Mouse (Mus musculus): ENCODE results near the gene Clint1. TPM values are rescaled to one million over a fixed set of nuclear protein-coding genes. Genes with fewer than 3 reads are reported as not detected.

Clint1 gene
- polyA plus RNA-seq, 1 experiment from 2014 or later: 81.5 TPM

DNA sequence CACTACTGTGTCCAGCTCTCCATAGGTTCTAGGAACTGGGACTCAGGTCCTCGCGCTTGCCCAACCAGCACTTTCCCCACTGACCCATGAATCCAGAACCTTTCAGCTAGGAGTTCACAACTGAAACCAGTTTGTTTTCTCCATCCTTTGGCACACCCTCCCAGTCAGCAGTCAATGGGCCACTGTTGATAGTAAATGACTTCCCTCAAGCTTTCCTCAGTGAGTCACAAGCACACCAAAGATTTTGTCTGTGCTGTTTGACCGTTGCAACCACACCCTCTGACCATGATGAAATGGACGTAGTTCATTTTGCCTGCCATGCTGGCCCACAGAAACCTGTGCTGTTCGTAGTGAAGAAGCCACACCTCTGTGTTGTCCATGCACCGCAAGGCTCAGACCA lies 30.9 kb upstream of the Clint1 start:
- DNase-seq (ENCODE audit: low spot score): no peak
- Histone ChIP-seq H3K4me1 (no peaks in the 10 kb centered on the region), H3K27ac (no peak overlapping the region), H3K4me3 (no peak overlapping the region), H3K9me3 (replicated peaks) (no peaks in the 10 kb centered on the region), H3K36me3 (no peaks in the 10 kb centered on the region), H3K27me3 (ENCODE audit: low read depth, poor library complexity, severe bottlenecking) (no peaks in the 10 kb centered on the region)
- 94% methylated on average over 6 of the region's 6 CpGs for WGBS

DNA sequence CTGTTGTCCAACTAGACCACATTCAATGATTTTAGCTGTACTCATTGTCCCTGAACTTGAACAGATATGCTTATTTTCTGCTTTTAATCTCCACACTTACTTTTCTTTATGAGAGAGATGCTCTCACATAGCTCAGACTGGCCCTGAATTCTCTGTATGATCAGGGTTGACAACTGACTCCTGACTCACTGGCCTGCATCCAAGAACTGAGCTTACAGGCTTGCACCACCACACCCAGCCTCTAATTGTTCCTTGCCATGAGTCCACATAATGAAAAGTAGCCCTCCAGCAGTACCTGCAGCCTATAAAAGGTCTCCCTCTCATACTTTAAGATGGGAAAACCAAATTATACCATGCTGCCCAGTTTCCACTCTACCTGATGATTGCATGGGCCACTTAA lies 21.7 kb upstream of the Clint1 start:
- peaks cover 3% of the 10 kb centered on the region for H3K4me1 ChIP-seq
- H3K27me3 ChIP-seq (ENCODE audit: low read depth, poor library complexity, severe bottlenecking): no peaks in the 10 kb centered on the region
- no peak overlapping the region for H3K4me3 ChIP-seq
- no peak for DNase-seq (ENCODE audit: low spot score)
- H3K36me3 ChIP-seq: no peaks in the 10 kb centered on the region
- no peak overlapping the region for H3K27ac ChIP-seq
- H3K9me3 ChIP-seq (replicated peaks): no peaks in the 10 kb centered on the region

DNA sequence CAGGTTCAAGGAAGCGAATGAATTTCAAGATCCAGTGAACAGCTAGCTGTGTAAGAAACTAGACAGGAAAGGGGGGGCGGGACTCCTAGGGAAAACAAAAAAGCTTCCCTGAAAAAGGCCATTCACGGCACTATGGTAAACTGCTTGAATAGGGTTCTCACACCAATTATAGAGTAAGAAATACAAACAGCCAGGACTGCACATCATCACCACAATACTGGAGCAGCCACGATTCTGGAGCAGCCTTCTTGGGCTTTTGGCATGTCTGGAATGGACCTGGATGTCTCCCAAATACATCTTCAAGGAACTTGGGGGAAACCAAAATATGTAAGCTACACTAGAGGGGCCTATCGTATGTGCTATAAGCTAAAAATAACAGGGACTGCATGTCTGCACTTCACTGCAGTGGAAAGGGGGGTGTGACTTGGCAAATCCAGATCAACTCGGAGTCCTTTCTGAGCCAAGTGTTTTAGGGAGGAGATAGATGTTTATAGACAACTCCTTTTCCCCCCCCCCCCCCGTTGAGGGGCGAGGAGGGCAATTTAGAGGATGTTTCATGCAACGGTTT lies 21.0 kb upstream of the Clint1 start:
- WGBS: 86% methylated on average over 9 of the region's 9 CpGs
- Histone ChIP-seq H3K9me3 (replicated peaks) (no peaks in the 10 kb centered on the region), H3K4me3 (no peak overlapping the region), H3K27me3 (ENCODE audit: low read depth, poor library complexity, severe bottlenecking) (no peaks in the 10 kb centered on the region), H3K4me1 (peaks cover 11% of the 10 kb centered on the region), H3K36me3 (no peaks in the 10 kb centered on the region), H3K27ac (no peak overlapping the region)
- DNase-seq (ENCODE audit: low spot score): no peak

DNA sequence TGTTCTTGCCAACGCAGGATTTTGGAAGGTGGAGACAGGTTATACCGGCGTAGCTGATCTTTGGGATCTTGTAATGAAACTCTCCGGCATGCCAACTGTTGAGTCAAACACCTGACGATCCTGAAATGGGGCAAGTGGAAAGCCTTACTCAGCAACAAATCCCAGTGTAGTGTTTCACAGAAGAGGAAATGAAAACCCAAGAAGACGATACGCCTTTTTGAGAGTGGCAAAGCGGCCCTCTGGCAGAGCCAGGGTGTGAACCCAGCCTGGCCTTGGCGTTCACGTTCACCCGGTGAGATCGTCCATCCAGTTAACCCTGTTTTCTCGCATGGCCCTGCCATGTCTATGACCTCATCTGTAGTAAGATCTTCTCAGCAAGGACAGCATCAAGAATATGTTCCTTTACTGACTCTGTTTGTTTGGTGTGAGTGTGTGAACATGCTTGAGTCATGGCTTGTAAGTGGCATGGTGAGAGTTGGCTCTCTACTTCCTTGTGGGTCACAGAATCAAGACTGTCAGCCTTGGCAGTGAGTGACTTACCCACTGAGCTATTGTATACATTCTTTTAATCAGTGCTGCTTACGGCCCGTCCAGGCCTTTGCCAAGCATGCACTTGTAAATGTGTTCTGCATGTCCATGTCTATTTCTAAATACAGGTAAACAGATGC lies 20.2 kb upstream of the Clint1 start:
- 94% methylated on average over 15 of the region's 15 CpGs for WGBS
- H3K36me3 ChIP-seq: no peaks in the 10 kb centered on the region
- no peak overlapping the region for H3K27ac ChIP-seq
- no peaks in the 10 kb centered on the region for H3K9me3 ChIP-seq (replicated peaks)
- no peak for DNase-seq (ENCODE audit: low spot score)
- no peak overlapping the region for H3K4me3 ChIP-seq
- peaks cover 16% of the 10 kb centered on the region for H3K4me1 ChIP-seq
- no peaks in the 10 kb centered on the region for H3K27me3 ChIP-seq (ENCODE audit: low read depth, poor library complexity, severe bottlenecking)

DNA sequence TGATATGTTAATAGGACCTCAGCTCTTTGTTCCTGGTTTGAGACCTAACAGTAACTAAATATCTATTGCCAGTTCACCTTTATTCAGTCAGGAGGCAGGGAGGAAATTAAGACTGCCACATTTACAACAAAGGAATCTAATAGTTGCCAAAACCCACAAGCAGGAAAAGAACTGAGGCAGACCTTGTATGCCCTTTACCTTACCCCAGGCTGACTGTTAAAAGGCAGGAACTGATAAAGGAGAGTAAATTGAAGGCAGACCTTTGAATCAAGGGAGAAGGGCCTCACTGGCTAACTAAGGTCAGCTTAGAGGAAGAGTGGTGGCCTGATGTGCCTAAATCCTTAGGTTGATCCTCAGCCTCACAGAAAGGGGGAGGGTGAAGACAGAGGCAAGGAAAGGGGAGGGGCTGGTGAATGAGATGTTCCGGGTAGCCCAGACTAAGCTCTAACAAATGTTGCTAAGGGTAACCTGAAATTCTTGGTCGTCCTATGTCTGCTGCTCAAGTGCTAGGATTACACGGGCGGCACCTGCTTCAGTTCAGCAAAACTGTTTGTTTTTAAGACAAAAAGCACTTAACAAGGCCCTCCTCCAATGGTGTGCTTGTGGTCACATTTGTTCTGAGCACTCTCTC lies 16.1 kb upstream of the Clint1 start:
- no peak for DNase-seq (ENCODE audit: low spot score)
- WGBS: 30% methylated on average over 4 of the region's 4 CpGs
- peaks cover 21% of the 10 kb centered on the region for H3K4me1 ChIP-seq
- no peaks in the 10 kb centered on the region for H3K9me3 ChIP-seq (replicated peaks)
- no peaks in the 10 kb centered on the region for H3K27me3 ChIP-seq (ENCODE audit: low read depth, poor library complexity, severe bottlenecking)
- H3K36me3 ChIP-seq: no peaks in the 10 kb centered on the region
- no peak overlapping the region for H3K4me3 ChIP-seq
- H3K27ac ChIP-seq: peak overlapping the region; percentile 54; the same call in 1 of the 2 replicates

DNA sequence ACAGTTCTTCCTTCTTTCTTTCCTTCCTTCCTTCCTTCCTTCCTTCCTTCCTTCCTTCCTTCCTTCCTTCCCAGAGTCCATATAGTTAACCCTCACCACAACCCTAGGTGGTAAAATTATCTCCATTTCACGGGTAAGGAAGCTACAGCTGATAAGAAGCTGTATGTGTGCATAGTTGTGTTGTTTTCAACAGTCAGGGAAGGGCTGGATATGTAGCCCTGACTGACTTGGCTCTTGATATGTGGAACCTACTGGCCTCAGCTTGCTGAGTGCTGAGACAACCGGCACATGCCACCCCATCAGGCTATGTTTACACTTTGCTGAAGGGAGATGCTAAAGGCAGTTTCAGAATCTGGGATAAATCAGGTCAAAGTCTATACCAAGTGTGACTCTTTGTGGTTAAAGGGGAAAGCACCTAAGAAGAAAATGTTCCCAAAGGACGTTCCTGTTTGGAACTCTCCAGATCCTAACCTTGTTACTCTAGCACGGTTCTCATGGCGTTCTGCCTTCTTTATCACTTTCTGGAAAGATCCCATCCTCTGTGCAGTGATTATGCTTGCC lies 14.5 kb upstream of the Clint1 start:
- DNase-seq (ENCODE audit: low spot score): no peak
- peaks cover 21% of the 10 kb centered on the region for H3K4me1 ChIP-seq
- H3K9me3 ChIP-seq (replicated peaks): no peaks in the 10 kb centered on the region
- H3K27me3 ChIP-seq (ENCODE audit: low read depth, poor library complexity, severe bottlenecking): no peaks in the 10 kb centered on the region
- no peaks in the 10 kb centered on the region for H3K36me3 ChIP-seq
- WGBS: 85% methylated on average over 5 of the region's 5 CpGs
- H3K4me3 ChIP-seq: no peak overlapping the region
- no peak overlapping the region for H3K27ac ChIP-seq

DNA sequence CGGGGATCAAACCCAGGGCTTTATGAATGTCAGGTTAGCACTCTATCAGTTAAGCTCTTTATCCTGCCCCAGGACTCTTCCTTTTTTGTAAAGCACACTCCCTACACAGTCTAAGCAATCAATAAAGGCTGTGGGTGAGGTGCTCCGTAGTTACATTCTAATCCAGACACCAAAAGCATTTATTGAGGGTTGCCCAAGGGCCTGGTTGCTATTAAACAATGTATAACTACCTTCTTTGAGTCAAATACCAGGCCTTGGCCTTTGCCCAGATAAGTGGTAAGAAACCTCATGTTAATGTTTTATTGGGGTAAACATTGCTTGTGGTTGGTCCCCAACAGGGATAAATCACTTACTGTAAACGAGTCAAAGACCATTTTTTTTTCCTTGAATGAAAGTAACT lies 13.4 kb upstream of the Clint1 start:
- Histone ChIP-seq H3K4me3 (no peak overlapping the region), H3K36me3 (no peaks in the 10 kb centered on the region), H3K27ac (no peak overlapping the region), H3K27me3 (ENCODE audit: low read depth, poor library complexity, severe bottlenecking) (no peaks in the 10 kb centered on the region), H3K9me3 (replicated peaks) (no peaks in the 10 kb centered on the region), H3K4me1 (peaks cover 20% of the 10 kb centered on the region)
- no peak for DNase-seq (ENCODE audit: low spot score)
- 60% methylated on average over 3 of the region's 3 CpGs for WGBS

DNA sequence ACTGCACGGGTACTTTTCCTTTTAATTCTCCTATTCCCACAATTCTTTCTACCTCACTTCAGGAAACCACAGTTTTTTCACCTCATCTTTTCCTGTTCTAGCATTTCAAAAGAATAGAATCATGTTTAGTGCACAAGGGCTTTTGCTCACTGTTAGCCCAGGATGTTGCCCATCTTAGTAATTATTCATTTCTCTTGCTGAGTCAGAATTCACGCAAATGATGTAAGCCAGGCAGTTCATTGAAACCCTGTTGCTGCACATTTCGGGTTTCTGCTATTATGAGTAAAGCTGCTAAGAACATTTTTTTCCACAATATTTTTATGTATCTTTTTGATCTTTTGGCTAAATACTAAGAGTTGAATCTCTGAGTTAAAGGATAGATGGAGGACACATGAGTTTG lies 11.5 kb upstream of the Clint1 start:
- Histone ChIP-seq H3K9me3 (replicated peaks) (no peaks in the 10 kb centered on the region), H3K27ac (no peak overlapping the region), H3K4me1 (peaks cover 15% of the 10 kb centered on the region), H3K4me3 (no peak overlapping the region), H3K27me3 (ENCODE audit: low read depth, poor library complexity, severe bottlenecking) (no peaks in the 10 kb centered on the region), H3K36me3 (no peaks in the 10 kb centered on the region)
- no peak for DNase-seq (ENCODE audit: low spot score)
- WGBS: 89% methylated on average over 3 of the region's 3 CpGs

DNA sequence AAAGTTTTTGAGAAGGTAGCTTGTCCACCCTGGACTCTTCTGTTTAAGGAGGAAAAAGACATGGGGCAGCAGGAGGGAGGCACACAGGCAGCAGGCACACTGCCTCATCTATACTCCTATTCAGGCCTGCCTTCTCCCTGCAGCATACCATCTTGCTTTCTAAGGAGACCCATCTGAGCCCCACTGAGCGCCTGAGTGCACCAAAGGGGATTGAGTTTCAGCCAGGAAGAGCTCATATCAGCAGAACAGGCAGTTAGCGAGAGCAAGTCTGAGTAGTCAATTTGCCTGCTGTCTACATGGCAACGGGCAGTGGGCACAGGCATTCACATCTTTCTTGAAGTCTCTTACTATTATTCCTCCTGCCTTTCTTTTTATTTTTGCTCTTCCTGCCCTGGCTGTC lies 5.8 kb upstream of the Clint1 start:
- no peaks in the 10 kb centered on the region for H3K27me3 ChIP-seq (ENCODE audit: low read depth, poor library complexity, severe bottlenecking)
- DNase-seq (ENCODE audit: low spot score): no peak
- H3K4me1 ChIP-seq: peaks cover 5% of the 10 kb centered on the region; the same call in 1 of the 2 replicates
- no peak overlapping the region for H3K4me3 ChIP-seq
- 64% methylated on average over 3 of the region's 3 CpGs for WGBS
- H3K36me3 ChIP-seq: no peaks in the 10 kb centered on the region
- no peaks in the 10 kb centered on the region for H3K9me3 ChIP-seq (replicated peaks)
- no peak overlapping the region for H3K27ac ChIP-seq

DNA sequence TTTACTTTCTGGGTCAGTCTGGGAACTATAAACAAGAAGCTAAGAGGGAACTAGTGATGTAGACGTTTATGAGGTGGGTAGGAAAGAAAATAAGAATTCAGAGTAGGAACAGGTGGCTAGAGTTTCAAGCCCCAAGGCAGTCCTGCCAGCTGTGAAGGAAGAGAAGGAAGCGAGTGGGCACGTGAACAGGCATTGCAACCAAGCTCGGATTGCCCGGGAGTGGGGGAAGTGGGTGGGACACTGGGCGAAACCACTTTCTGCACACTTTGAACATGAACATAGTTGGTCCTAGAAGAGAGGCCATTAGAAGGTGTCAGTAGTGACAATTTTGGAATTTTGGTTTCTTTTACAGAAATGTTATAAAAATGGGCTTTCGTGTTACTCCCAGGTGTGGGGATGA lies 4.3 kb upstream of the Clint1 start:
- Histone ChIP-seq H3K27ac (no peak overlapping the region), H3K4me3 (no peak overlapping the region), H3K9me3 (replicated peaks) (no peaks in the 10 kb centered on the region), H3K27me3 (ENCODE audit: low read depth, poor library complexity, severe bottlenecking) (no peaks in the 10 kb centered on the region), H3K4me1 (peaks cover 5% of the 10 kb centered on the region; the same call in 1 of the 2 replicates), H3K36me3 (no peaks in the 10 kb centered on the region)
- DNase-seq (ENCODE audit: low spot score): no peak
- WGBS: 80% methylated on average over 7 of the region's 7 CpGs

DNA sequence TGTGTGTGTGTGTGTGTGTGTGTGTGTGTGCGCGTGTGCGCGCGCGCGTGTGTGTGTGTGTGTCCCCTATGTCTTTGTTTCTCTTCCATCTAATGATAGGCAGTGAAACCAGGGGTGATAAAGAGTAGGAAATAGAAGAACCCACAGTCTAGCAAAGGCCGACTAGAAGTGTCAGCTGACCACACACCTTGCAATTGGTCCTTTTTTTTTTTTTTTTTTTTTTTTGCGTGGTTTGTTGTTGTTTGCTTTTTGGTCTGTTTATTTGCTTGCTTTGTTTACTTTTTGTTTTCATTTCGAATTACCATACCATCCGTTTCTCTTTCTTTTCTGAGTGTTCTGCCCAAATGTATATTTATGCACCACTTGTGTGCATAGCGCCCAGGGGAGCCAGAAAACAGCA lies 3.6 kb upstream of the Clint1 start:
- Histone ChIP-seq H3K27ac (no peak overlapping the region), H3K36me3 (0 out of 2 replicates have a peak, but pooled peaks cover under 1% of the 10 kb centered on the region), H3K4me1 (peaks cover 11% of the 10 kb centered on the region; the same call in 1 of the 2 replicates), H3K4me3 (no peak overlapping the region), H3K27me3 (ENCODE audit: low read depth, poor library complexity, severe bottlenecking) (no peaks in the 10 kb centered on the region), H3K9me3 (replicated peaks) (no peaks in the 10 kb centered on the region)
- no peak for DNase-seq (ENCODE audit: low spot score)
- 87% methylated on average over 12 of the region's 12 CpGs for WGBS

DNA sequence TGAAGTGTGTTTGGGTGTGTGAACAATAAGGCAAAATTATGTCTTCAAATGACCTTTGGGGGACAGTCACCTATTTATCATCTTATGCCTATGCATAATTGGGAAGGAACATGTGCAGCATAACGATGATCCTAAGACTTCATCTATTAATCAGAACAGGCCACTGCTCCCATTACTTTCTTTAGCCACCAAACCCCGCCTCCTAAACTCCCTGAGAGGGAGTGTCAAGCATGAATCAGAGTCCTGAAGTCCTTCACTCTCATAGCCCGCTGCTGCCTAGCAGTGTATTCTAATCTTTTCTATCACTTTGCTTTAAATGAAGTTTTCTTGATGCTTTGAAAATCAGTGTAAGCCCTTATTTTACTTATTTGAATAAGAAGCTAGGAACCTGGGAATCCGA lies 2.6 kb upstream of the Clint1 start:
- DNase-seq (ENCODE audit: low spot score): no peak
- H3K4me1 ChIP-seq: peaks cover 11% of the 10 kb centered on the region; the same call in 1 of the 2 replicates
- peaks cover 9% of the 10 kb centered on the region for H3K36me3 ChIP-seq
- no peaks in the 10 kb centered on the region for H3K9me3 ChIP-seq (replicated peaks)
- no peaks in the 10 kb centered on the region for H3K27me3 ChIP-seq (ENCODE audit: low read depth, poor library complexity, severe bottlenecking)
- H3K27ac ChIP-seq: no peak overlapping the region
- no peak overlapping the region for H3K4me3 ChIP-seq
- WGBS: 82% methylated on average over 4 of the region's 4 CpGs

DNA sequence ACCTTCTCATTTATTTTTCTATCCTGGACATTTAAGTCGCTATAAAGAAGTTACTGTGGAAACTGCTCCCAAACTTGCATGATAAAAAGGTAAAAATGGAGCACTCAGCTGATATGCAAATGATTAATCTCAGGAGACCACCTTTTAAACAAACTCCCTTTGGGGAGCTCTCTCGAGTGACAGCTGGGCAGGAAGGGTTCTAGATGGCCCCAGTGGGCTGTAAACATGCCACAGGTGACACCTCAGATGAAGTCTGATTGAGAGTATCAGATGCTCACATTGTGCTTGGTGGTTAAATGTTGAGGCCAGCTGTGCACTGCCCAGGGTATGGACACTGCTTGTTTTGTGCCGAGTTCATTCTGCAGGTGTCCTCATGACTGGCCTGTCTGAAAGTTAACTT lies 2.0 kb upstream of the Clint1 start:
- H3K9me3 ChIP-seq (replicated peaks): no peaks in the 10 kb centered on the region
- no peak overlapping the region for H3K4me3 ChIP-seq
- H3K36me3 ChIP-seq: peaks cover 16% of the 10 kb centered on the region
- WGBS: 62% methylated on average over 3 of the region's 3 CpGs
- no peak for DNase-seq (ENCODE audit: low spot score)
- peaks cover 17% of the 10 kb centered on the region; the same call in 1 of the 2 replicates for H3K4me1 ChIP-seq
- no peak overlapping the region for H3K27ac ChIP-seq
- H3K27me3 ChIP-seq (ENCODE audit: low read depth, poor library complexity, severe bottlenecking): no peaks in the 10 kb centered on the region
